Comparison of ENCODE assay signal across 9 mouse cellular contexts in genomic region chr7:101378285-101378684, GRCm38 (mm10). TPM values are rescaled to one million over a fixed set of nuclear protein-coding genes. Genes with fewer than 3 reads are reported as not detected.
DNase-seq lines count a peak whose midpoint lies in the region; ATAC-seq and TF ChIP-seq lines count a peak whose summit lies in the region.
"Had no signal": no experiment of that assay in that cellular context is flagged by ENCODE, and none has a peak within 500 bp of the region (broad histone marks: within the 10 kb centered on the region; RNA-seq: fewer than 3 reads in every experiment).

No protein-coding gene starts in this region.

- no peaks in the 10 kb centered on the region for H3K27me3 ChIP-seq in embryonic facial prominence, embryonic 14.5 days (replicated peaks; ENCODE audit: control insufficient read depth, insufficient read depth, low read length)
- no peaks in the 10 kb centered on the region for H3K27me3 ChIP-seq in intestine, embryonic 15.5 days (replicated peaks)
- no peaks in the 10 kb centered on the region for H3K27me3 ChIP-seq in midbrain, postnatal 0 days (ENCODE audit: insufficient read depth, low read length)

- peak overlapping the region; percentile 42 for H3K4me2 ChIP-seq in embryonic facial prominence, embryonic 14.5 days (ENCODE audit: low read depth, low read length)
- H3K4me2 ChIP-seq in intestine, embryonic 15.5 days (replicated peaks): peak overlapping the region; percentile 62
- peak overlapping the region; percentile 16; the same call in 1 of the 2 replicates for H3K4me2 ChIP-seq in midbrain, postnatal 0 days (ENCODE audit: low read depth, low read length, poor library complexity, severe bottlenecking)

- H3K4me3 ChIP-seq in left cerebral cortex, adult 2 months: no peak overlapping the region
- peak overlapping the region; percentile 19; the same call in 1 of the 2 replicates for H3K4me3 ChIP-seq in embryonic facial prominence, embryonic 14.5 days (ENCODE audit: low read depth, low read length)
- H3K4me3 ChIP-seq in intestine, embryonic 15.5 days (replicated peaks): peak overlapping the region; percentile 30
- no peak overlapping the region for H3K4me3 ChIP-seq in midbrain, postnatal 0 days (ENCODE audit: low read depth, low read length)

- peak overlapping the region; percentile 26; the same call in 1 of the 2 replicates for H3K27ac ChIP-seq in left cerebral cortex, adult 2 months
- H3K27ac ChIP-seq in embryonic facial prominence, embryonic 14.5 days (replicated peaks; ENCODE audit: low read depth, low read length): peak overlapping the region; percentile 71
- peak overlapping the region; percentile 81 for H3K27ac ChIP-seq in intestine, embryonic 15.5 days
- 0 out of 2 replicates have a peak overlapping the region, but pooled peaks have one; percentile 14 for H3K27ac ChIP-seq in midbrain, postnatal 0 days (ENCODE audit: low read depth, low read length)

- WGBS in embryonic facial prominence, embryonic 14.5 days: 40% methylated on average over 3 of the region's 3 CpGs
- WGBS in intestine, embryonic 15.5 days: 47% methylated on average over 3 of the region's 3 CpGs
- 56% methylated on average over 3 of the region's 3 CpGs for WGBS in midbrain, postnatal 0 days

- no peak for ATAC-seq in embryonic facial prominence, embryonic 14.5 days (ENCODE audit: low read depth)
- ATAC-seq in intestine, embryonic 15.5 days: no peak
- ATAC-seq in midbrain, postnatal 0 days (ENCODE audit: low FRiP score): no peak

- peaks cover 5% of the 10 kb centered on the region; the same call in 1 of the 2 replicates for H3K4me1 ChIP-seq in embryonic facial prominence, embryonic 14.5 days (ENCODE audit: control insufficient read depth, insufficient read depth, low read length)
- H3K4me1 ChIP-seq in intestine, embryonic 15.5 days (replicated peaks): peaks cover 34% of the 10 kb centered on the region
- H3K4me1 ChIP-seq in midbrain, postnatal 0 days (ENCODE audit: insufficient read depth, low read length): no peaks in the 10 kb centered on the region

- no peaks in the 10 kb centered on the region for H3K9me3 ChIP-seq in embryonic facial prominence, embryonic 14.5 days (ENCODE audit: control insufficient read depth, low read length)
- H3K9me3 ChIP-seq in intestine, embryonic 15.5 days: no peaks in the 10 kb centered on the region
- no peaks in the 10 kb centered on the region for H3K9me3 ChIP-seq in midbrain, postnatal 0 days (ENCODE audit: low read length)

- intact Hi-C loops in left cerebral cortex, adult 2 months (cut with DNase I): loop anchor here (10.0 kb wide), 1 partner anchor 473 kb away; no protein-coding TSS in a partner anchor

- no peaks in the 10 kb centered on the region for H3K36me3 ChIP-seq in embryonic facial prominence, embryonic 14.5 days (ENCODE audit: control insufficient read depth, insufficient read depth, low read length)
- H3K36me3 ChIP-seq in intestine, embryonic 15.5 days: no peaks in the 10 kb centered on the region
- H3K36me3 ChIP-seq in midbrain, postnatal 0 days (ENCODE audit: insufficient read depth, low read length): no peaks in the 10 kb centered on the region

- TF ChIP-seq CTCF in left cerebral cortex, adult 2 months (IDR thresholded peaks at IDR 0.05): no peak
- TF ChIP-seq CTCF in midbrain, postnatal 0 days (IDR thresholded peaks at IDR 0.05): no peak

- H3K9ac ChIP-seq in embryonic facial prominence, embryonic 14.5 days (ENCODE audit: low read depth, low read length): peak overlapping the region; percentile 43
- peak overlapping the region; percentile 53 for H3K9ac ChIP-seq in intestine, embryonic 15.5 days
- no peak overlapping the region for H3K9ac ChIP-seq in midbrain, postnatal 0 days (replicated peaks; ENCODE audit: low read length, poor library complexity, severe bottlenecking)

- DNase-seq in left cerebral cortex, adult 2 months (ENCODE audit: extremely low spot score in 1 of 2, low spot score in 2 of 2): no peak
- no peak for DNase-seq in left cerebral cortex, adult 18-20 months (ENCODE audit: low spot score in 2 of 2)
- DNase-seq in embryonic facial prominence, embryonic 14.5 days (ENCODE audit: low spot score): no peak
- DNase-seq in midbrain, postnatal 0 days (ENCODE audit: low spot score): no peak
- DNase-seq in right cerebral cortex, adult 2 months (ENCODE audit: low spot score in 2 of 2): no peak
- no peak for DNase-seq in right cerebral cortex, postnatal 25 days
- no peak for DNase-seq in layer of hippocampus, adult 18-20 months (ENCODE audit: low spot score in 2 of 2)

RNA-seq across cellular contexts. Expression of gene Arap1, which starts 30.4 kb away (rescaled TPM):
- 10 to 100 TPM; 16.6 to 22.1 TPM for total RNA-seq in left cerebral cortex, adult 2 months (2021)
- 10 to 100 TPM; 15.6 to 24.1 TPM for total RNA-seq in left cerebral cortex, adult 18-20 months (2021)
- polyA plus RNA-seq in embryonic facial prominence, embryonic 14.5 days (2014; fragmentation: Nextera tagmentation; extraction: Ambion mirVana): 75.5 and 82.3 TPM in 2 replicates
- polyA plus RNA-seq in intestine, embryonic 15.5 days (2015; fragmentation: Nextera tagmentation; extraction: Ambion mirVana): 56.3 and 58.4 TPM in 2 replicates
- total RNA-seq in midbrain, postnatal 0 days (2014; rRNA removed): 12.3 and 30.0 TPM in 2 replicates
- 6.9 and 8.9 TPM in 2 replicates for polyA plus RNA-seq in midbrain, postnatal 0 days (2015; fragmentation: Nextera tagmentation; extraction: Ambion mirVana)
- 10 to 100 TPM; 15.4 to 18.0 TPM for total RNA-seq in layer of hippocampus, adult 18-20 months (2021)

RNA-seq across cellular contexts. Expression of gene Gm45837, which starts 32.4 kb away (rescaled TPM):
- total RNA-seq in left cerebral cortex, adult 2 months (2021): 1 to 10 TPM; 1.6 to 3.4 TPM
- 1 to 10 TPM in 1 of 2 experiments, not detected in 1; 1.3 TPM for total RNA-seq in left cerebral cortex, adult 18-20 months (2021)
- not detected in 2 replicates for polyA plus RNA-seq in embryonic facial prominence, embryonic 14.5 days (2014; fragmentation: Nextera tagmentation; extraction: Ambion mirVana)
- polyA plus RNA-seq in intestine, embryonic 15.5 days (2015; fragmentation: Nextera tagmentation; extraction: Ambion mirVana): 3.5 and 5.7 TPM in 2 replicates
- total RNA-seq in midbrain, postnatal 0 days (2014; rRNA removed): not detected in 2 replicates
- 0.71 TPM in 1 of 2 replicates, not detected in the other for polyA plus RNA-seq in midbrain, postnatal 0 days (2015; fragmentation: Nextera tagmentation; extraction: Ambion mirVana)
- 1 to 10 TPM in 1 of 2 experiments, not detected in 1; 2.0 TPM for total RNA-seq in layer of hippocampus, adult 18-20 months (2021)
- total RNA-seq: layer of hippocampus, postnatal 14 days had no signal

RNA-seq across cellular contexts. Expression of gene Pde2a, which starts 43.2 kb away (rescaled TPM):
- total RNA-seq in left cerebral cortex, adult 2 months (2021): 100 to 1,000 TPM; 372 to 375 TPM
- total RNA-seq in left cerebral cortex, adult 18-20 months (2021): 100 to 1,000 TPM; 347 to 370 TPM
- 32.1 and 33.0 TPM in 2 replicates for polyA plus RNA-seq in embryonic facial prominence, embryonic 14.5 days (2014; fragmentation: Nextera tagmentation; extraction: Ambion mirVana)
- 15.4 and 16.6 TPM in 2 replicates for polyA plus RNA-seq in intestine, embryonic 15.5 days (2015; fragmentation: Nextera tagmentation; extraction: Ambion mirVana)
- 49.6 and 53.9 TPM in 2 replicates for total RNA-seq in midbrain, postnatal 0 days (2014; rRNA removed)
- polyA plus RNA-seq in midbrain, postnatal 0 days (2015; fragmentation: Nextera tagmentation; extraction: Ambion mirVana): 31.4 and 33.8 TPM in 2 replicates
- 100 to 1,000 TPM; 327 to 333 TPM for total RNA-seq in layer of hippocampus, adult 18-20 months (2021)

Comparison
In these comparisons a context has a peak if more than half of its experiments do, and no peak if none do; other contexts are left out.
1. H3K27ac ChIP-seq: peak in every context shown above with its lines; median percentile 81 in intestine, embryonic 15.5 days; 71 in embryonic facial prominence, embryonic 14.5 days; 26 in left cerebral cortex, adult 2 months; 14 in midbrain, postnatal 0 days.
2. H3K4me3 ChIP-seq: peak in embryonic facial prominence, embryonic 14.5 days (single experiment) and intestine, embryonic 15.5 days (single experiment); none in left cerebral cortex, adult 2 months (single experiment) and midbrain, postnatal 0 days (single experiment).
3. Peak in every context shown above with its lines, with median percentiles within 50 percentile points of each other: H3K4me2 ChIP-seq.